In the genomic region with DNA sequence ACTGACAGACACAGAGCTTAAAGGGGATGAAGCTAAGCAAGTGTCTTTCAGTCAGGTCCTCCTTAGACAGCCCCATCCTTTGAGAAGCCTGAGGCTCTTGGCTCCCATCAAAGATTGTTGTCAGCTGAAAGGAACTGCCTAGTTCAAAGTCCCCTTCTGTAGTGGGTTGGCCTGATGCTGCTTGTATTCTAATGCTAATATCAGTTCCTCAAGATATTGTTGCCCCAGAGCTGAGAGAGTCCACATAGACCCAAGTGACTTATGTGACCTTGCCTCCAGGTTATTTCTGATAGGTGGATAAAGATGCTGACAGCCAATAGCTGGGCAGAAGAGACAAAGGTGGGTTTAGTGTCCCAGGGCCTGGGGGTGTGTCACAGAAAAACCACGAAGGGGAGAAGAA, we compare ENCODE assay signal across 36 mouse cellular contexts. TPM values are rescaled to one million over a fixed set of nuclear protein-coding genes. Genes with fewer than 3 reads are reported as not detected.
"Had no signal": no experiment of that assay in that cellular context is flagged by ENCODE, and none has a peak within 500 bp of the region (broad histone marks: within the 10 kb centered on the region; RNA-seq: fewer than 3 reads in every experiment).

No protein-coding gene starts in this region.

- H3K9me3 ChIP-seq: limb, embryonic 10.5 days; limb, embryonic 12.5 days; limb, embryonic 13.5 days; limb, embryonic 15.5 days; liver, embryonic 12.5 days; liver, embryonic 13.5 days; liver, embryonic 15.5 days; lung, embryonic 15.5 days; megakaryocyte, embryonic 14.5 days; midbrain, embryonic 10.5 days; midbrain, embryonic 12.5 days; midbrain, embryonic 13.5 days; midbrain, embryonic 15.5 days; neural tube, embryonic 12.5 days had no signal

- H3K27me3 ChIP-seq: limb, embryonic 12.5 days; limb, embryonic 13.5 days; limb, embryonic 15.5 days; liver, embryonic 12.5 days; liver, embryonic 13.5 days; liver, embryonic 15.5 days; lung, embryonic 15.5 days; midbrain, embryonic 12.5 days; midbrain, embryonic 13.5 days; midbrain, embryonic 15.5 days; neural tube, embryonic 12.5 days had no signal

- H3K4me3 ChIP-seq: limb, embryonic 10.5 days; limb, embryonic 12.5 days; limb, embryonic 13.5 days; limb, embryonic 15.5 days; liver, embryonic 12.5 days; liver, embryonic 13.5 days; liver, embryonic 15.5 days; lung, embryonic 15.5 days; megakaryocyte, embryonic 14.5 days; midbrain, embryonic 10.5 days; midbrain, embryonic 12.5 days; midbrain, embryonic 13.5 days; midbrain, embryonic 15.5 days; myocyte; neural tube, embryonic 12.5 days had no signal

- H3K36me3 ChIP-seq: limb, embryonic 10.5 days; limb, embryonic 12.5 days; limb, embryonic 13.5 days; limb, embryonic 15.5 days; liver, embryonic 12.5 days; liver, embryonic 13.5 days; liver, embryonic 15.5 days; lung, embryonic 15.5 days; midbrain, embryonic 10.5 days; midbrain, embryonic 12.5 days; midbrain, embryonic 13.5 days; midbrain, embryonic 15.5 days; neural tube, embryonic 12.5 days had no signal

- DNase-seq: left cerebral cortex, postnatal 4 days; liver; liver, embryonic 13.5 days; liver, postnatal 0 days; lung, adult 18-20 months; lung, adult 2 months; lung, embryonic 14.5 days; lung, postnatal 10 days; lung, postnatal 14 days; lung, postnatal 36 days; lung, postnatal 4 days; midbrain, embryonic 14.5 days had no signal

- H3K9ac ChIP-seq: limb, embryonic 12.5 days; limb, embryonic 13.5 days; limb, embryonic 15.5 days; liver, embryonic 12.5 days; liver, embryonic 13.5 days; liver, embryonic 14.5 days; liver, embryonic 15.5 days; liver, postnatal 0 days; lung, embryonic 14.5 days; lung, embryonic 15.5 days; midbrain, embryonic 12.5 days; midbrain, embryonic 13.5 days; midbrain, embryonic 15.5 days; neural tube, embryonic 12.5 days had no signal

- H3K4me1 ChIP-seq: limb, embryonic 10.5 days; limb, embryonic 12.5 days; limb, embryonic 13.5 days; limb, embryonic 15.5 days; liver, embryonic 12.5 days; liver, embryonic 13.5 days; liver, embryonic 15.5 days; lung, embryonic 15.5 days; megakaryocyte, embryonic 14.5 days; midbrain, embryonic 12.5 days; midbrain, embryonic 13.5 days; midbrain, embryonic 15.5 days; neural tube, embryonic 12.5 days had no signal

- ATAC-seq: liver, embryonic 12.5 days; liver, postnatal 0 days; lung, postnatal 0 days; midbrain, embryonic 13.5 days; midbrain, embryonic 15.5 days; midbrain, embryonic 16.5 days had no signal

- H3K27ac ChIP-seq: limb, embryonic 10.5 days; limb, embryonic 12.5 days; limb, embryonic 13.5 days; limb, embryonic 15.5 days; liver, embryonic 12.5 days; liver, embryonic 13.5 days; liver, embryonic 14.5 days; liver, embryonic 15.5 days; lung, embryonic 15.5 days; macrophage; midbrain, embryonic 10.5 days; midbrain, embryonic 12.5 days; midbrain, embryonic 13.5 days; midbrain, embryonic 15.5 days; neural tube, embryonic 12.5 days had no signal

- H3K4me2 ChIP-seq: limb, embryonic 12.5 days; limb, embryonic 13.5 days; limb, embryonic 15.5 days; liver, embryonic 12.5 days; liver, embryonic 13.5 days; liver, embryonic 15.5 days; lung, embryonic 14.5 days; lung, embryonic 15.5 days; midbrain, embryonic 11.5 days; midbrain, embryonic 12.5 days; midbrain, embryonic 13.5 days; midbrain, embryonic 15.5 days; neural tube, embryonic 12.5 days had no signal

RNA-seq across cellular contexts. Expression of a gene that starts 8.8 kb away (rescaled TPM):
- total RNA-seq: liver, adult 2 months; megakaryocyte, adult 5-6 weeks; megakaryocyte-erythroid progenitor cell, adult 5-6 weeks; monocyte, adult 5-6 weeks had no signal
- polyA plus RNA-seq: liver, adult 2 months; liver, embryonic 13.5 days; liver, embryonic 16.5 days; liver, postnatal 0 days; lung, adult 2 months; lung, postnatal 0 days; macrophage; myocyte had no signal
